Mouse (Mus musculus) limb, embryonic 14.5 days (tissue): ENCODE results near the gene G3bp1. TPM values are rescaled to one million over a fixed set of nuclear protein-coding genes. Genes with fewer than 3 reads are reported as not detected.
A peak's percentile ranks its signal among the peaks of the same experiment; 100 is the strongest.

Experiments used
- ATAC-seq: fragments of 200-750 bp; cut with Nextera tagmentation; 2 replicates; pipeline ENCODE4 v1.8.0; 2017; ENCODE audit warnings: low read depth, moderate number of reproducible peaks, moderate TSS enrichment; ENCODE audit not compliant: low FRiP score
- DNase-seq: peaks from one replicate; pipeline ENCODE4 v3.0.0-alpha.2; 2015; ENCODE audit warnings: low spot score
- H3K27ac ChIP-seq: fragments of 300-500 bp; sonication (generic); replicated peaks from 2 replicates; pipeline ENCODE4 v1.5.1; 2014; ENCODE audit warnings: low read depth, mild to moderate bottlenecking, low read length, moderate library complexity, mixed read lengths
- H3K27me3 ChIP-seq: fragments of 300-500 bp; sonication (generic); 2 replicates; pipeline ENCODE4 v1.6.1; 2014; ENCODE audit warnings: low read length, mixed read lengths; ENCODE audit not compliant: control insufficient read depth, insufficient read depth
- H3K36me3 ChIP-seq: fragments of 300-500 bp; sonication (generic); 2 replicates; pipeline ENCODE4 v1.6.1; 2014; ENCODE audit warnings: mild to moderate bottlenecking, low read length, moderate library complexity, mixed read lengths; ENCODE audit not compliant: control insufficient read depth, insufficient read depth
- H3K4me1 ChIP-seq: fragments of 300-500 bp; sonication (generic); 2 replicates; pipeline ENCODE4 v1.6.1; 2014; ENCODE audit warnings: antibody characterized with exemption, low read length, mixed read lengths; ENCODE audit not compliant: control insufficient read depth, insufficient read depth
- H3K4me2 ChIP-seq: fragments of 300-500 bp; sonication (generic); replicated peaks from 2 replicates; pipeline ENCODE4 v1.6.1; 2014; ENCODE audit warnings: low read depth, mild to moderate bottlenecking, low read length, moderate library complexity; ENCODE audit not compliant: severe bottlenecking
- H3K4me3 ChIP-seq: fragments of 300-500 bp; sonication (generic); replicated peaks from 2 replicates; pipeline ENCODE4 v1.5.1; 2014; ENCODE audit warnings: low read length
- H3K9ac ChIP-seq: fragments of 300-500 bp; sonication (generic); 2 replicates; pipeline ENCODE4 v1.6.1; 2014; ENCODE audit warnings: mild to moderate bottlenecking, low read depth, low read length, moderate library complexity; ENCODE audit not compliant: severe bottlenecking
- H3K9me3 ChIP-seq: fragments of 300-500 bp; sonication (generic); 2 replicates; pipeline ENCODE4 v1.6.1; 2016; ENCODE audit warnings: low read length; ENCODE audit not compliant: control insufficient read depth
- POLR2A ChIP-seq: fragments of 200-500 bp; IDR thresholded peaks from 2 replicates; pipeline ENCODE4 v1.8.0; 2012; ENCODE audit warnings: inconsistent platforms, mild to moderate bottlenecking, moderate library complexity, borderline replicate concordance; ENCODE audit not compliant: insufficient read depth, insufficient read length; ENCODE audit errors: extremely low read depth
- WGBS: fragments of 180-500 bp; shearing (Covaris S2); extraction: QIAGEN DNeasy Blood & Tissue Kit; methylation state at CpG from one replicate; pipeline ENCODE4 v1.1.7; 2014; 5-methylcytosine and 5-hydroxymethylcytosine counted together
- polyA plus RNA-seq, 2 experiments: library from polyadenylated mRNA; depleted of rRNA in 1 of 2; stranded (reverse) in 1 of 2; unstranded in 1 of 2; fragments of >200 nt; fragmentation: Nextera tagmentation in 1 of 2; extraction: Ambion mirVana in 1 of 2; gene quantifications; 2 replicates each; pipeline versions ENCODE4 v1.2.1 to v1.2.3; 2012 to 2014

Gene G3bp1
- polyA plus RNA-seq, 2 experiments: 79.0 to 171 TPM

DNA sequence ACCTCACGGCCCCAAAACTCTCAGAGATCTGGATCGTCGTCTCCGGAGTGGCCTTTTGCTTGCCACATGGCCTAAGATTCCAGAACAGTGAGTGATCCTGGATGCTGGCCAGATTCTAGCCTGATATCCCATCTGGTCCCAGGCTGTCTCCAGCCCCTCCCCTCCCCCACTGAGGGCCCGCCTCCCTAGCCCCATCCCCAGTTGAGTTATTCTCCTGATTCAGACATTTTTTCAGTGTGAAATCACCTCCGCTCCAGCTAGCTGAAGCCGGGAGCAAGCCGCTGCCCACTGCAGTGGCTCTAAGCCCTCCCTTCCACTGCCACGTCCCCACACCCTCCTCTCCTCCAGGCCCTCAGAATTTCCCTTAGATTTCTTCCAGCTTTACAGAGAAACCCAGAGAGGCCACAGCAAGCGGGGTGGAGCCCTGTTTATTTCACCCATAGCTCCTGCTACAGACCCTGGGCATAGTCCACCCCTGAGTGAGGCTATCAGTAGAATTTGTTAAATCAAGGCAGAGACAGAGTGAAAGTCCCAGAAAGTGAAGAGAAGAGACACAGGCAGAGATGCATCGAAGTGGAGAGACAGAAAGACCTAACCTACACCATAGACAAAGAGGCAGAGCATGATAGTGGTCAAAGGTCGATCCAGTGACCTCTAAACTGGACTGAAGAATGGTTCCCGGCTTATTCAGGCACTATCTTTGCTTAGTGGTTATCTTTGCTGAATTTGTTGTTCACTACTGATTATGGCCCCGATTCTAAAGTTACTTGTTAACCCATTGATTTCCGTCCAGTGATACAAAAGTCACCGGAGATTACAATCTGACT, 41.1 kb upstream of the G3bp1 start:
- WGBS: 34% methylated on average over 16 of the region's 16 CpGs
- peak overlapping the region; percentile 92 for H3K27ac ChIP-seq
- no peaks in the 10 kb centered on the region for H3K9me3 ChIP-seq
- no peaks in the 10 kb centered on the region for H3K36me3 ChIP-seq
- H3K4me2 ChIP-seq: 0 out of 2 replicates have a peak overlapping the region, but pooled peaks have one; percentile 0
- peaks cover 32% of the 10 kb centered on the region for H3K4me1 ChIP-seq
- DNase-seq: peak; percentile 98
- peak; percentile 93 for ATAC-seq
- H3K27me3 ChIP-seq: no peaks in the 10 kb centered on the region
- H3K9ac ChIP-seq: peak overlapping the region; percentile 12
- H3K4me3 ChIP-seq: no peak overlapping the region
- TF ChIP-seq POLR2A: peak; percentile 55; the same call in 1 of the 2 replicates

GRCm38 (mm10) chr11:55429973-55430372, 39.5 kb upstream of the G3bp1 start:
- Histone ChIP-seq H3K4me3 (no peak overlapping the region), H3K9ac (no peak overlapping the region), H3K27me3 (no peaks in the 10 kb centered on the region), H3K36me3 (no peaks in the 10 kb centered on the region), H3K27ac (no peak overlapping the region), H3K4me2 (no peak overlapping the region), H3K4me1 (peaks cover 17% of the 10 kb centered on the region), H3K9me3 (no peaks in the 10 kb centered on the region)
- ATAC-seq (no peak), DNase-seq (no peak)
- TF ChIP-seq POLR2A: no peak
- 88% methylated on average over 2 of the region's 2 CpGs for WGBS

DNA sequence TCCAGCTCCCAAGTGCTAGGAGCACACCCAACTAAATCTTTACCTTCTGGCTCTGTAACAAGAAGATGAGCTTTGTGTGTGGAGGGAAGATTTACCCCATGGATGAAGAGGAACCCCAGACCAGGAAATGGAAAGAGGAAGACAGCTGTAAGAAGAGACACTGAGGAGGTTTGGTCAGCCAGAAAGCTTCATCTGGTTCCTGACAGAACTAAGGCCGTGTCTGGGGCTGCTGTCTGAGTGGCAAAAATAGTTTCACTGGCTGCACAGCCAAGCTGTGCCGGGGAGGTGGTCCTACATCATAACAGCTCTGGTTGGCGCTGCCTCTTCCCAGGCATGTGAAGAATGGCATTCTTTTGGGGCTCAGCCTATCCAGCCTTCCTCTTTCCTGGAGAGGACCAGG, 36.5 kb upstream of the G3bp1 start:
- DNase-seq (peak; percentile 21), ATAC-seq (no peak)
- no peaks in the 10 kb centered on the region for H3K36me3 ChIP-seq
- H3K4me2 ChIP-seq: no peak overlapping the region
- no peak overlapping the region for H3K9ac ChIP-seq
- H3K27ac ChIP-seq: peak overlapping the region; percentile 71
- H3K4me1 ChIP-seq: peaks cover 12% of the 10 kb centered on the region
- H3K4me3 ChIP-seq: no peak overlapping the region
- no peaks in the 10 kb centered on the region for H3K9me3 ChIP-seq
- no peak for TF ChIP-seq POLR2A
- no peaks in the 10 kb centered on the region for H3K27me3 ChIP-seq
- WGBS: 21% methylated on average over 3 of the region's 3 CpGs

DNA sequence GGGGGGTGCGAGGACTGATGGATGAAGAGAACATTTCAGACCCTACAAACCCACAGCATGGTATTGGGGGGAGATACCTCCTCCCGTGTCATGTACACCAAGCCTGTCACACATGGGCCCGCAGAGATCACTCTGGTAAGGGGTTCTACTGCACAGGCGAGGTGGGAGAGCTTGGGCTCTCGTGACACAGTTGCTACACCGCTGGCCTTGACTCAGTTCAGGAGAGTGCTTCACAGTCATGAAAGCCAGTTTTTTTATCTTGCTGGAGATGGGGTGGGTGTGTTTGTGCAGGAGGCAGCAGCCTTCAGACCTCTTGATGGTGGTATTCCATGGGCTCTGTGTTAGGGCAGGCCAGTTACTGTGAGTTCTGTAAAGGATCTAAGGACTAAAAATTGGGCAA, 33.4 kb upstream of the G3bp1 start:
- peaks cover 5% of the 10 kb centered on the region; the same call in 1 of the 2 replicates for H3K4me1 ChIP-seq
- no peaks in the 10 kb centered on the region for H3K27me3 ChIP-seq
- no peak overlapping the region for H3K27ac ChIP-seq
- H3K36me3 ChIP-seq: no peaks in the 10 kb centered on the region
- no peak overlapping the region for H3K4me3 ChIP-seq
- TF ChIP-seq POLR2A: no peak
- H3K4me2 ChIP-seq: no peak overlapping the region
- ATAC-seq (no peak), DNase-seq (no peak)
- no peaks in the 10 kb centered on the region for H3K9me3 ChIP-seq
- WGBS: 89% methylated on average over 6 of the region's 6 CpGs
- no peak overlapping the region for H3K9ac ChIP-seq

DNA sequence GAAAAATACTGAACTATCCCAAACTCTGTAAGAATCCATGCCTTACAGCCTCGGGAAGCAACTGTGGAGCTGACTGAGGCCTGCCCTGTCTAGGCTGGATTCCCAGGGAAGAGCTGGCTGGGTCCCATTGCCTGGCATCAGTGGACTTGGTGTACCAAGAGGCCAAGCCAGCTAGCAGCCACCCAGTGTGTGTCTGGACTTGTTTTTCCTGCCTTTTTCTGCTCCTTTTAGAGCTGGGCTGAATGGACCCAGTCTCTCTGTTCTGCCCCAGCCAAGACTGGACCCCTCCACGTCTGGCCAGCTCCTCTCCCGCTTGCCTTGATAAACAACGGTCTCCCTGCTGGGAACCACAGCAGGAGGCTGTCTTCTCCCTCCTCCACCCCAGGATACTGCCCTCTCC, 31.5 kb upstream of the G3bp1 start:
- no peak overlapping the region for H3K4me2 ChIP-seq
- DNase-seq (no peak), ATAC-seq (no peak)
- no peak overlapping the region for H3K9ac ChIP-seq
- no peaks in the 10 kb centered on the region for H3K36me3 ChIP-seq
- 45% methylated on average over 4 of the region's 4 CpGs for WGBS
- TF ChIP-seq POLR2A: no peak
- H3K9me3 ChIP-seq: no peaks in the 10 kb centered on the region
- H3K27me3 ChIP-seq: no peaks in the 10 kb centered on the region
- H3K27ac ChIP-seq: 0 out of 2 replicates have a peak overlapping the region, but pooled peaks have one; percentile 28
- no peak overlapping the region for H3K4me3 ChIP-seq
- 0 out of 2 replicates have a peak, but pooled peaks cover 2% of the 10 kb centered on the region for H3K4me1 ChIP-seq
